ENCODE assay signal across 8 mouse cellular contexts in genomic region chr1:191125811-191126638, GRCm38 (mm10). TPM values are rescaled to one million over a fixed set of nuclear protein-coding genes. Genes with fewer than 3 reads are reported as not detected.
DNase-seq lines count a peak whose midpoint lies in the region; ATAC-seq lines count a peak whose summit lies in the region.

No protein-coding gene starts in this region.

- peaks cover 2% of the 10 kb centered on the region; the same call in 1 of the 2 replicates for H3K4me1 ChIP-seq in embryonic facial prominence, embryonic 11.5 days (ENCODE audit: control insufficient read depth, insufficient read depth, low read length)
- H3K4me1 ChIP-seq in lung, embryonic 15.5 days = 0 out of 2 replicates have a peak, but pooled peaks cover 3% of the 10 kb centered on the region
- peaks cover 7% of the 10 kb centered on the region; the same call in 1 of the 2 replicates for H3K4me1 ChIP-seq in neural tube, embryonic 15.5 days

- H3K9me3 ChIP-seq in embryonic facial prominence, embryonic 11.5 days (replicated peaks; ENCODE audit: control insufficient read depth, low read length) = no peaks in the 10 kb centered on the region
- H3K9me3 ChIP-seq in lung, embryonic 15.5 days = no peaks in the 10 kb centered on the region
- H3K9me3 ChIP-seq in neural tube, embryonic 15.5 days (replicated peaks) = no peaks in the 10 kb centered on the region

- ATAC-seq in embryonic facial prominence, embryonic 11.5 days (replicated peaks; ENCODE audit: insufficient number of reproducible peaks, low FRiP score, low TSS enrichment, low read depth) = peak; percentile 78
- peak; percentile 82; the same call in 1 of the 2 replicates for ATAC-seq in lung, embryonic 15.5 days (ENCODE audit: borderline replicate concordance, extremely low read depth, low FRiP score, low TSS enrichment)
- ATAC-seq in neural tube, embryonic 15.5 days (ENCODE audit: low FRiP score) = peak; percentile 63; the same call in 1 of the 2 replicates

- peak overlapping the region; percentile 51 for H3K4me2 ChIP-seq in embryonic facial prominence, embryonic 11.5 days (ENCODE audit: low read depth, low read length)
- H3K4me2 ChIP-seq in lung, embryonic 15.5 days = peak overlapping the region; percentile 67
- H3K4me2 ChIP-seq in neural tube, embryonic 15.5 days = peak overlapping the region; percentile 58

- 17% methylated on average over 38 of the region's 38 CpGs for WGBS in embryonic facial prominence, embryonic 11.5 days
- 13% methylated on average over 38 of the region's 38 CpGs for WGBS in lung, embryonic 15.5 days
- 19% methylated on average over 38 of the region's 38 CpGs for WGBS in neural tube, embryonic 15.5 days

- H3K27me3 ChIP-seq in embryonic facial prominence, embryonic 11.5 days (ENCODE audit: control insufficient read depth, insufficient read depth, low read length) = no peaks in the 10 kb centered on the region
- no peaks in the 10 kb centered on the region for H3K27me3 ChIP-seq in lung, embryonic 15.5 days
- H3K27me3 ChIP-seq in neural tube, embryonic 15.5 days (replicated peaks) = peaks cover 5% of the 10 kb centered on the region; the same call in 1 of the 2 replicates

- DNase-seq in A20 (ENCODE audit: low read depth, low spot score) = peak; percentile 78
- DNase-seq in adrenal gland, adult (ENCODE audit: inconsistent age in 2 of 2, low spot score in 1 of 2) = peak; percentile 64 to 86
- DNase-seq in embryonic facial prominence, embryonic 11.5 days (ENCODE audit: low spot score) = peak; percentile 79
- peak; percentile 46 to 50 for DNase-seq in heart, adult 9 months (ENCODE audit: low spot score in 2 of 2)
- peak; percentile 18 to 59 for DNase-seq in kidney, adult 8-10 months
- peak; percentile 73 for DNase-seq in thymus, postnatal 25 days

- no peaks in the 10 kb centered on the region for H3K36me3 ChIP-seq in embryonic facial prominence, embryonic 11.5 days (replicated peaks; ENCODE audit: control insufficient read depth, insufficient read depth, low read depth, low read length)
- no peaks in the 10 kb centered on the region for H3K36me3 ChIP-seq in lung, embryonic 15.5 days
- no peaks in the 10 kb centered on the region for H3K36me3 ChIP-seq in neural tube, embryonic 15.5 days

- H3K4me3 ChIP-seq in embryonic facial prominence, embryonic 11.5 days (ENCODE audit: low read depth, low read length) = peak overlapping the region; percentile 17; the same call in 1 of the 2 replicates
- peak overlapping the region; percentile 33 for H3K4me3 ChIP-seq in lung, embryonic 15.5 days
- H3K4me3 ChIP-seq in neural tube, embryonic 15.5 days (replicated peaks) = peak overlapping the region; percentile 29

- no peak overlapping the region for H3K27ac ChIP-seq in embryonic facial prominence, embryonic 11.5 days (replicated peaks; ENCODE audit: low read depth, low read length)
- H3K27ac ChIP-seq in lung, embryonic 15.5 days = no peak overlapping the region
- no peak overlapping the region for H3K27ac ChIP-seq in neural tube, embryonic 15.5 days (replicated peaks)

- peak overlapping the region; percentile 47 for H3K9ac ChIP-seq in embryonic facial prominence, embryonic 11.5 days (replicated peaks; ENCODE audit: low read length)
- no peak overlapping the region for H3K9ac ChIP-seq in lung, embryonic 15.5 days
- H3K9ac ChIP-seq in neural tube, embryonic 15.5 days (replicated peaks) = 0 out of 2 replicates have a peak overlapping the region, but pooled peaks have one; percentile 28

RNA-seq across cellular contexts. Expression of gene Batf3, which starts 28.4 kb away (rescaled TPM):
- polyA plus RNA-seq in embryonic facial prominence, embryonic 11.5 days (2014; fragmentation: Nextera tagmentation; extraction: Ambion mirVana) = 9.8 and 11.9 TPM in 2 replicates
- polyA plus RNA-seq in lung, embryonic 15.5 days (2015; fragmentation: Nextera tagmentation; extraction: Ambion mirVana) = 9.3 and 11.4 TPM in 2 replicates
- polyA plus RNA-seq in neural tube, embryonic 15.5 days (2015; fragmentation: Nextera tagmentation; extraction: Ambion mirVana) = 3.5 and 3.6 TPM in 2 replicates

RNA-seq across cellular contexts. Expression of gene Fam71a, which starts 38.6 kb away (rescaled TPM):
- polyA plus RNA-seq in embryonic facial prominence, embryonic 11.5 days (2014; fragmentation: Nextera tagmentation; extraction: Ambion mirVana) = not detected in 2 replicates
- not detected in 2 replicates for polyA plus RNA-seq in lung, embryonic 15.5 days (2015; fragmentation: Nextera tagmentation; extraction: Ambion mirVana)
- polyA plus RNA-seq in neural tube, embryonic 15.5 days (2015; fragmentation: Nextera tagmentation; extraction: Ambion mirVana) = not detected in 2 replicates
